Mouse (Mus musculus) heart, embryonic 10.5 days (tissue): ENCODE measurements at regions not wholly inside any gene's neighbourhood (a gene's known extent, or its start where the extent isn't known, plus 50 kb on each side); places are given as distances from the start of the nearest gene placed in this dataset.
A peak's percentile ranks its signal among the peaks of the same experiment; 100 is the strongest.

Experiments
- DNase-seq: peaks from one replicate; pipeline ENCODE4 v3.0.0-alpha.2; 2017; ENCODE audit warnings: low spot score
- H3K27ac ChIP-seq: fragments of 300-500 bp; sonication (generic); 2 replicates; pipeline ENCODE4 v1.5.1; 2016; ENCODE audit warnings: mild to moderate bottlenecking
- H3K27me3 ChIP-seq: fragments of 300-500 bp; sonication (generic); 2 replicates; pipeline ENCODE4 v1.6.1; 2016; ENCODE audit warnings: mild to moderate bottlenecking; ENCODE audit not compliant: poor library complexity, insufficient read depth, severe bottlenecking
- H3K36me3 ChIP-seq: fragments of 300-500 bp; sonication (generic); 2 replicates; pipeline ENCODE4 v1.6.1; 2016; ENCODE audit warnings: mild to moderate bottlenecking, moderate library complexity
- H3K4me1 ChIP-seq: fragments of 300-500 bp; sonication (generic); 2 replicates; pipeline ENCODE4 v1.6.1; 2016; ENCODE audit warnings: mild to moderate bottlenecking
- H3K4me3 ChIP-seq: fragments of 300-500 bp; sonication (generic); 2 replicates; pipeline ENCODE4 v1.5.1; 2016; ENCODE audit warnings: mild to moderate bottlenecking, moderate library complexity
- H3K9me3 ChIP-seq: fragments of 300-500 bp; sonication (generic); 2 replicates; pipeline ENCODE4 v1.6.1; 2016; ENCODE audit warnings: mild to moderate bottlenecking, moderate library complexity
- WGBS: fragments of 180-500 bp; shearing (Covaris S2); methylation state at CpG from one replicate; pipeline ENCODE4 v1.1.7; 2016; 5-methylcytosine and 5-hydroxymethylcytosine counted together

DNA sequence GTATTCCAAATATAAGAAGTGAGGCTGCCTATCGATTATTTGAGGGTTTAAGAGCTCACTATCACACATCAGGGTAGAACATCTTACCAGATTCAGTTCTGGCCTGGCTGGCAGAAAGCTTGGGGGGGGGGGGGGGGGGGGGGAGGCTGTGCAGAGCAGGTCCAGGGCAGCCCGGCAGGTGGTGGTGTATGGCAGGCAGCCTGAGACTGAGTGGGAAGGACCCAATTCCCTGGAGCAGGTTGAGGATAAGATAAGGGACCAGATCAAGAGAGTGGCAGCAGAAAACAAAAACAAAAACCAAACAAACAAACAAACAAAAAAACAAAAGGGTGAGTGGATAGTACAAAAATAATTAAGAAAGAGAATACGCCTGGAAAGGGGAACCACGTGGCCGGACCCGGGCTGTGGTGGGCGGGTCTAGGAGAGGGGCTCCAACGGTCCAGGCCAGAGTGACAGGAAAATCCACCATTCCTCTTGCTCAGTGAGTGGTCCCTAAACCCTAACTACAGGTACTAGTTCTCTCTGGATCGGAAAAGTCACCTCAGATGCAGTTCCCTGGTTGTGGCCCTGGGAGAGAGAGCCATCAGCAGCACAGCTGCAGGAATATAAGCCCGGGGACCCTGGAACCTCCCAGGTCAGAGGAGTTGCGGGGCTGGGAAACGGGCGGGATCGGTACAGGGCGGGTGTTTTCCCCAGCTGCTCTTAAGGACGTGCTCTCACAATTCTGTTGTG is 73.3 kb downstream of the Vmn2r112 start:
- no peaks in the 10 kb centered on the region for H3K4me1 ChIP-seq
- H3K27ac ChIP-seq, result peak overlapping the region; percentile 82
- DNase-seq, result peak; percentile 82
- no peaks in the 10 kb centered on the region for H3K9me3 ChIP-seq
- H3K4me3 ChIP-seq, result peak overlapping the region; percentile 65
- H3K27me3 ChIP-seq, result no peaks in the 10 kb centered on the region
- H3K36me3 ChIP-seq, result no peaks in the 10 kb centered on the region
- 22% methylated on average over 16 of the region's 16 CpGs for WGBS
